Mouse (Mus musculus) CH12F3 (cell line): ENCODE data around the gene Krtap20-2.
"Not testable (repeated sequence)": the region's sequence is repeated elsewhere in the genome, so short reads cannot be mapped to it uniquely, and the experiment has no call there.

Source experiments
- in situ Hi-C: fragments of 300-500 bp; cut with MboI; formaldehyde crosslinking; loops from 2 replicates; pipeline ENCODE4 v1.14.3; 2020; ENCODE audit warnings: low sequenced_read_pairs

Krtap20-2 gene

DNA sequence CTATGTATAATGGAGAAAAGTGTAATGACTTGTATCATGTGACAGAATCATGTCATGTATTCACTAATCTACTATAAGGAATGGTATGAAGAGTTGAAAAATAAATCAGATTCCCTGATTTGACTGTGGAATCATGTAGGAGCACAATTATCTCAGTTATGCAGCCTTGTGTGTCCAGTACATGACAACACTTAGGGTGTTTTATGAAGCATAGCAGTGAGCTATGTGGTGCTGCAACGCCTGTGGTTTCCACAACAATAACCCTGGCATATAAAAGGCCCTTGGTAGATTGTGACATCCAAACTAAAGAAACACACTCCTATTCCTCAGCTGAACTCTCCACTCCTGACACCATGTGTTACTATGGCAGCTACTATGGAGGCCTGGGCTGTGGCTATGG lies at the start of gene Krtap20-2:
Gene Krtap20-2 (plus strand): TSS at position 301 of the 400 bp plus-strand sequence.
- in situ Hi-C loops, result no loop called here

DNA sequence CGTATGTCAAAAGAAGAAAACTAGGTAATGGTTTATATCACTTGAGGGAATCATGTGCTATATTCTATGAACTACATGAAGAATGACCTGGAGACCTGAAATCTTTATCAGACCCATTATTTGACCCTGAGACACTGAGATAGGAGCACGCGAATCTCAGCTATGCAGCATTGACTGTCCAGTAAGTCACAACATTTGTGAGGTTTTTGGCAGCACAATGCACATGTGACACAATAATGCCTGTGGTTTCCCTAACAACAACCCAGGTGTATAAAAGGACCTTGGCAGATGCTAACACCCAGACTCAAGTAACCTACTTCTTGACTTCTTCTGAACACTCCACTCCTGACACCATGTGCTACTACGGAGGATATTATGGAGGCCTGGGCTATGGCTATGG lies 48.0 kb upstream of the Krtap20-2 start, which contains the start of gene Gm9789:
Gene Gm9789 (plus strand): TSS at position 301 of the 400 bp plus-strand sequence.
- in situ Hi-C loops, result no loop called here

DNA sequence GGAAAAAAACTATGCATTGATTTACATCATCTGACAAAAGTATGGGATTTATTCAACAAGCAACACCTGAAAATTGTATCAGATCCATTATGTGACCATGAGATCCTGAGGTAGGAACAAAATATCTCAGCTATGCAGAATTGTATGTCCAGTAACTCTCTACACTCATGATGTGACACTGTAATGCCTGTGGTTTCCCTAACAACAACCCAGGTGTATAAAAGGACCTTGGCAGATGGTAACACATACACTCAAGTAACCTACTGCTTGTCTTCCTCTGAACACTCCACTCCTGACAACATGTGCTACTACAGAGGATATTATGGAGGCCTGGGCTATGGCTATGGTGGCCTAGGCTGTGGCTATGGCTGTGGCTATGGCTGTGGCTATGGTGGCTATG lies 36.5 kb upstream of the Krtap20-2 start, which contains the start of gene Gm7735:
Gene Gm7735 (plus strand): TSS at position 301 of the 400 bp plus-strand sequence.
- in situ Hi-C loops, result not testable (repeated sequence)

DNA sequence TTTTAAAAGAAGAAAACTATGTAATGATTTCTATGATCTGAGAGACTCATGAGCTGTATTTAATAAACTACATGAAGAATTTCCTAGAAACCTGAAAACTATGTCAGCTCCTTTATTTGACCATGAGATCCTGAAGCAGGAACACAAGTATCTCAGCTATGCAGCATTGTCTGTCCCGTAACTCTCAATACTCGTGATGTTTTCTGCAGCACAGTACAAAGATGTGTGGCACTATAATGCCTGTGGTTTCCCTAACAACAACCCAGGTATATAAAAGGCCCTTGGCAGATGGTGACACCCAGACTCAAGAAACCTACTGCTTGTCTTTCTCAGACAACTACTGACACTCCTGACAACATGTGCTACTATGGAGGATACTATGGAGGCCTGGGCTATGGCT lies 31.2 kb upstream of the Krtap20-2 start, which contains the start of gene 1110057P08Rik:
Gene 1110057P08Rik (plus strand): TSS at position 301 of the 400 bp plus-strand sequence.
- in situ Hi-C loops, result no loop called here

DNA sequence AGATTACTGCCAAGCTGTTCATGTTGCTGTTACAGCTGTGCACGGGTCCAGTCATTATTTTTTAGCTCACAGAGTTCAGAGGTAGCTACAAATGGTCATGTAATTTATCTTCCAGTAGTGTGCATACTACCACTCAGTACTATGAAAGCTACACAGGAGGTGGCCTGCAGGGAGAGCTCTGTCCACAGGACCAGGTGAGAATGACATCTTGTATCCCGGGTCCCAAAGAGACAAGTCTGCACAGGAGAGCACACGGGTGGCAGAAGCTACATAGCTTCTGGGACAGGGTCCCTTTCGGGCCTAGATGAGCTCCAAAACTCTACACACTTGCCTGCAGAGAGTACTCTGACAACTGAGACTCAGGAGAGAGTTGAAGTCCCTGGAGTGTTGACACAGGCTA lies 17.0 kb upstream of the Krtap20-2 start:
- in situ Hi-C loops, result no loop called here
